Mouse (Mus musculus) layer of hippocampus, postnatal 36 days (tissue): ENCODE measurements around the gene Hfe. TPM values are rescaled to one million over a fixed set of nuclear protein-coding genes. Genes with fewer than 3 reads are reported as not detected.
"Not testable (repeated sequence)": the region's sequence is repeated elsewhere in the genome, so short reads cannot be mapped to it uniquely, and the experiment has no call there.

Experiments
- DNase-seq, 2 experiments: peaks; one replicate each; pipeline ENCODE4 v3.0.0; 2022
- total RNA-seq, 2 experiments: library from RNA; stranded (reverse); gene quantifications; 2 replicates each; pipeline ENCODE4 v1.2.3; 2021

Hfe gene
- total RNA-seq, 2 experiments from 2014 or later: 1.7 to 3.0 TPM

- no peak for DNase-seq
These were observed 5.8 kb upstream of the Hfe start for GRCm38 (mm10) chr13:23716261-23717042.

GRCm38 (mm10) chr13:23709714-23710373 lies 810 bp downstream of the Hfe start:
- no peak for DNase-seq

GRCm38 (mm10) chr13:23708654-23709053 lies 2.0 kb downstream of the Hfe start:
- DNase-seq: no peak

GRCm38 (mm10) chr13:23708041-23708440 lies 2.6 kb downstream of the Hfe start:
- DNase-seq: no peak

- no peak for DNase-seq
These were observed 3.9 kb downstream of the Hfe start for GRCm38 (mm10) chr13:23706771-23707170.

GRCm38 (mm10) chr13:23705751-23706356 lies 4.8 kb downstream of the Hfe start:
- DNase-seq: no peak

GRCm38 (mm10) chr13:23702801-23703200 lies 7.9 kb downstream of the Hfe start:
- not testable (repeated sequence) for DNase-seq

- DNase-seq: no peak
These were observed 8.4 kb downstream of the Hfe start for GRCm38 (mm10) chr13:23702220-23702619.

GRCm38 (mm10) chr13:23700786-23701520 lies 9.7 kb downstream of the Hfe start:
- peak; percentile 58 to 68 for DNase-seq

GRCm38 (mm10) chr13:23699767-23700166 lies 10.9 kb downstream of the Hfe start:
- DNase-seq: no peak

GRCm38 (mm10) chr13:23698996-23699395 lies 11.7 kb downstream of the Hfe start:
- DNase-seq: no peak

- peak; percentile 99 to 100 for DNase-seq
These were observed 12.4 kb downstream of the Hfe start, which contains the start of gene Hist1h4c for GRCm38 (mm10) chr13:23698300-23698693. TSS of gene Hist1h4c (minus strand) at chr13:23698454.

- DNase-seq: no peak
These were observed 13.0 kb downstream of the Hfe start for GRCm38 (mm10) chr13:23697491-23698299.

- DNase-seq: no peak
These were observed 14.6 kb downstream of the Hfe start for GRCm38 (mm10) chr13:23696061-23696474.

- DNase-seq: no peak
These were observed 15.1 kb downstream of the Hfe start, which contains the start of gene Hist1h1t for GRCm38 (mm10) chr13:23695514-23695913. TSS of gene Hist1h1t (plus strand) at chr13:23695814.

GRCm38 (mm10) chr13:23694956-23695355 lies 15.7 kb downstream of the Hfe start:
- DNase-seq: no peak

GRCm38 (mm10) chr13:23693856-23694440 lies 16.7 kb downstream of the Hfe start:
- no peak for DNase-seq

- no peak for DNase-seq
These were observed 21.2 kb downstream of the Hfe start for GRCm38 (mm10) chr13:23689459-23689858.

GRCm38 (mm10) chr13:23688956-23689355 lies 21.7 kb downstream of the Hfe start:
- DNase-seq: no peak

- DNase-seq: no peak
These were observed 22.7 kb downstream of the Hfe start for GRCm38 (mm10) chr13:23687907-23688306.

- no peak for DNase-seq
These were observed 23.5 kb downstream of the Hfe start for GRCm38 (mm10) chr13:23687181-23687580.
